Mouse (Mus musculus): ENCODE data around the gene 4931414P19Rik.

DNA sequence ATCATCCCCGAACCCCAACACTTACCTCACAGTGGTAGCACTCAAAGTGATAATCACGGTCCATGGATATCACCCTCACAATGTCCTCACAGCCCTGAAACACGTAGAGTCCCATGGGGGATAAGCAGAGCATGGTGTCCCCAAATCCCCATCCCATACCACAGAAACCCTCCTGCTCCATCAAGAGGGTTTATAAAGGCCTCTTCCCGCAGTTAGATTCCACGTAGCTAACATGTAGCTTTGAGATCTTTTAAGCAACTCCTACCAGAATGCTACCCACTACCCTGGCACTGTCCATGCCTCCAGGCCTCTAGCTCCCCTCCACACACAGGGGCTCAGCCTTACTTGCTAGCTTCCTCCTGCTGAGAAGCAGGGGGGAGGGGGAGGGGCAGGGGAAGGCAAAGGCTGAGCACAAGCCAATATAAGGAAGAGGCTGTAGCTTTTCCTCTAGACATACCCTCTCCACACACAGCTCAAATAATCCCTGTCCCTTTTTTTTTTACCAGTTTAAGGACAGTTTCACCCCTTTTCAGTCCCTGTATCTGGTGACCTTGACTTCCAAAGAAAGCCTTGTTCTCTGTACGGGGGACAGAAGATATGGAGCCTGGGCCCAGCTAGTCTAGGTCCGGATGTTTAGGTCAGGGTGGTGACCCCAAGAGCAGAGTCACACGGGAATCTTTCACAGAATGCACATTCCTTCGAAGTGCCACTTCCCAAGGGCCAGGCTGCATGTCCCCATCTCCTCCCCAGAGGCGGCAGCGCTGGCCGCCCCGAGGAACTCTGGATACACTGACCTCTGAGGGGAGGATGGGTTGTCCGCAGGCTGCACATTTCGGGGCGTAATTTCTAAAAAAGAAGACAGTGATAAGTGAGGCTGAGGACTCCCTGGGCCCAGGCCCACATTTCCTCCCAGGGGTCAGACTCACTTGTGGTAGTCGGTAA is 36.1 kb downstream of the 4931414P19Rik start:
- TF ChIP-seq CTCF (IDR thresholded peaks at IDR 0.05; ENCODE audit: borderline replicate concordance, insufficient read depth, low read length) (no peak), POLR2A (IDR thresholded peaks at IDR 0.05; ENCODE audit: low read depth, low read length) (no peak)

Data from embryonic fibroblast, embryonic 13.5 days (primary cell).